Mouse (Mus musculus) c-Kit-positive CD71-positive TER-119-negative erythroid progenitor cells, embryonic 14.5 days (primary cell): ENCODE data around the gene Marf1.
"Not testable (repeated sequence)": the region's sequence is repeated elsewhere in the genome, so short reads cannot be mapped to it uniquely, and the experiment has no call there.

ENCODE experiments used
- DNase-seq: peaks from one replicate; pipeline ENCODE4 v3.0.0-alpha.2; 2013; ENCODE audit warnings: low read depth

Gene Marf1

GRCm38 (mm10) chr16:14162988-14163416 lies at the start of gene Marf1, which contains the start of gene Nde1:
Gene Marf1, minus strand, starts transcription at chr16:14163351.
Gene Nde1, plus strand, starts transcription at chr16:14163275.
- peak; percentile 92 for DNase-seq

GRCm38 (mm10) chr16:14198798-14199197 lies 35.6 kb upstream of the Marf1 start:
- DNase-seq: no peak

GRCm38 (mm10) chr16:14195427-14195826 lies 32.3 kb upstream of the Marf1 start:
- DNase-seq: peak; percentile 45

GRCm38 (mm10) chr16:14194164-14194950 lies 31.2 kb upstream of the Marf1 start:
- no peak for DNase-seq

- no peak for DNase-seq
These were observed 22.4 kb upstream of the Marf1 start for GRCm38 (mm10) chr16:14185516-14185915.

GRCm38 (mm10) chr16:14183856-14184255 lies 20.7 kb upstream of the Marf1 start:
- no peak for DNase-seq

GRCm38 (mm10) chr16:14182360-14182759 lies 19.2 kb upstream of the Marf1 start:
- DNase-seq: no peak

GRCm38 (mm10) chr16:14180163-14180733 lies 17.1 kb upstream of the Marf1 start:
- no peak for DNase-seq

- no peak for DNase-seq
These were observed 14.9 kb upstream of the Marf1 start for GRCm38 (mm10) chr16:14178041-14178440.

- no peak for DNase-seq
These were observed 6.6 kb upstream of the Marf1 start for GRCm38 (mm10) chr16:14169706-14170105.

GRCm38 (mm10) chr16:14166490-14166889 lies 3.3 kb upstream of the Marf1 start:
- DNase-seq: no peak

- no peak for DNase-seq
These were observed 580 bp upstream of the Marf1 start for GRCm38 (mm10) chr16:14163731-14164130.

GRCm38 (mm10) chr16:14160941-14161340 lies 2.2 kb downstream of the Marf1 start:
- no peak for DNase-seq

GRCm38 (mm10) chr16:14159746-14160131 lies 3.4 kb downstream of the Marf1 start:
- peak; percentile 73 for DNase-seq

- DNase-seq: peak; percentile 97
These were observed 4.0 kb downstream of the Marf1 start for GRCm38 (mm10) chr16:14158936-14159745.

- no peak for DNase-seq
These were observed 4.6 kb downstream of the Marf1 start for GRCm38 (mm10) chr16:14158536-14158935.

- no peak for DNase-seq
These were observed 6.8 kb downstream of the Marf1 start for GRCm38 (mm10) chr16:14156312-14156711.

GRCm38 (mm10) chr16:14155638-14156037 lies 7.5 kb downstream of the Marf1 start:
- not testable (repeated sequence) for DNase-seq

- no peak for DNase-seq
These were observed 11.4 kb downstream of the Marf1 start for GRCm38 (mm10) chr16:14151718-14152117.

GRCm38 (mm10) chr16:14147712-14148111 lies 15.4 kb downstream of the Marf1 start:
- DNase-seq: no peak

- no peak for DNase-seq
These were observed 19.9 kb downstream of the Marf1 start for GRCm38 (mm10) chr16:14143298-14143697.

- no peak for DNase-seq
These were observed 24.0 kb downstream of the Marf1 start for GRCm38 (mm10) chr16:14139106-14139505.
